Mouse (Mus musculus) myocyte (in vitro differentiated cells): ENCODE measurements around the gene Oxld1.

Experiments
- E2F4 ChIP-seq: IDR thresholded peaks from one replicate; pipeline ENCODE4 v1.6.1; 2011; ENCODE audit warnings: mild to moderate bottlenecking, control low read depth, moderate library complexity; ENCODE audit not compliant: insufficient read depth
- MAX ChIP-seq: IDR thresholded peaks from one replicate; pipeline ENCODE4 v1.6.1; 2011; ENCODE audit warnings: low read depth, mild to moderate bottlenecking, control low read depth
- MYOD1 ChIP-seq, 3 experiments: IDR thresholded peaks; one replicate each; pipeline ENCODE4 v1.6.1; 2011; ENCODE audit warnings: control low read depth in 2 of 3, low read depth in 2 of 3, mild to moderate bottlenecking in 2 of 3, moderate library complexity in 1 of 3; ENCODE audit not compliant: insufficient read length in 2 of 3, control insufficient read depth in 1 of 3
- MYOG ChIP-seq, 3 experiments: IDR thresholded peaks; one replicate each; pipeline ENCODE4 v1.6.1; 2011; ENCODE audit warnings: control low read depth in 2 of 3, low read depth in 2 of 3, mild to moderate bottlenecking in 2 of 3; ENCODE audit not compliant: insufficient read length in 2 of 3, control insufficient read depth in 1 of 3, insufficient read depth in 1 of 3
- POLR2A ChIP-seq: IDR thresholded peaks from one replicate; pipeline ENCODE4 v1.6.1; 2011; ENCODE audit warnings: low read depth, mild to moderate bottlenecking, control low read depth, moderate library complexity; ENCODE audit not compliant: insufficient read length
- POLR2AphosphoS2 ChIP-seq: IDR thresholded peaks from one replicate; pipeline ENCODE4 v1.6.1; 2011; ENCODE audit warnings: low read depth, control low read depth; ENCODE audit not compliant: insufficient read length
- REST ChIP-seq: IDR thresholded peaks from one replicate; pipeline ENCODE4 v1.6.1; 2011; ENCODE audit warnings: mild to moderate bottlenecking, control low read depth, moderate library complexity; ENCODE audit not compliant: insufficient read depth, insufficient read length
- SRF ChIP-seq: IDR thresholded peaks from one replicate; pipeline ENCODE4 v1.6.1; 2011; ENCODE audit warnings: low read depth; ENCODE audit not compliant: control insufficient read depth, insufficient read length
- TCF12 ChIP-seq: IDR thresholded peaks from one replicate; pipeline ENCODE4 v1.6.1; 2011; ENCODE audit warnings: mild to moderate bottlenecking, control low read depth; ENCODE audit not compliant: poor library complexity, insufficient read depth, severe bottlenecking
- TCF3 ChIP-seq: IDR thresholded peaks from one replicate; pipeline ENCODE4 v1.6.1; 2011; ENCODE audit warnings: low read depth, control low read depth; ENCODE audit not compliant: insufficient read length
- USF1 ChIP-seq: IDR thresholded peaks from one replicate; pipeline ENCODE4 v1.6.1; 2011; ENCODE audit warnings: low read depth, mild to moderate bottlenecking, control low read depth, moderate library complexity

GRCm38 (mm10) chr11:120500357-120500756 is 42.5 kb upstream of the Oxld1 start:
- TF ChIP-seq E2F4 = no peak
- no peak for TF ChIP-seq POLR2A
- TF ChIP-seq USF1 = no peak
- no peak for TF ChIP-seq TCF12
- no peak for TF ChIP-seq REST
- TF ChIP-seq TCF3 = no peak
- no peak for TF ChIP-seq SRF
- TF ChIP-seq POLR2AphosphoS2 = peak; percentile 79
- no peak for TF ChIP-seq MYOD1 (IDR thresholded peaks at IDR 0.05; ENCODE audit: control insufficient read depth in 1 of 3, insufficient read length in 2 of 3, low read depth in 2 of 3)
- no peak for TF ChIP-seq MAX
- no peak for TF ChIP-seq MYOG (IDR thresholded peaks at IDR 0.05; ENCODE audit: control insufficient read depth in 1 of 3, insufficient read depth in 1 of 3, insufficient read length in 2 of 3, low read depth in 2 of 3)
